Mouse (Mus musculus) heart, postnatal 0 days (tissue): ENCODE measurements around the gene Glb1l.
A peak's percentile ranks its signal among the peaks of the same experiment; 100 is the strongest.

Experiments used
- CTCF ChIP-seq: IDR thresholded peaks from 2 replicates; pipeline ENCODE4 v1.5.1; 2016; ENCODE audit warnings: antibody characterized with exemption, control low read depth, low read depth
- EP300 ChIP-seq: IDR thresholded peaks from 2 replicates; pipeline ENCODE4 v1.6.1; 2016; ENCODE audit warnings: antibody characterized with exemption, low read depth

DNA sequence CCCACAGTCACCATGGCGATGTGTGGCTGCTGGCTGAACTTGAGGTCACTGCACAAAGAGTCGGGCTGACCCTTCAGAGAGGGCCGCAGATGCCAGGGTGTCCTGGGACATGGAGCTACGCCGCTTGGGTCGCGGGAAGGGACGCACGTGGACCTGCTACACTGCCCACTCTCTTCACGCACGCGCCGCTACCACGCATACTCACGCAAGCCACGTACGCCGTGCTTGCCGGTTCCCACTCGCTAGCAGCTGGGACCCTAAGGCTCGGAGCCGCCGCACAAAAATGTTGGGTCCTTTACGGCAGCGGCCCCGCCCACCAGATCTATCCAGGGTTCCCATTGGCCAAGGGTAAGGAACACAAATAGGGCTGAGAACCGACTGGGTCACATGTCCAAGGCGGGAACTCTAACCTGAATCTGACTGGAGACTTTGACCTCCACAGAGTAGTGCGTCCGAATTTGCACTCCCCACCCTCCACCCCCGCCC lies 30.5 kb downstream of the Glb1l start, which contains the start of gene Abcb6:
- TF ChIP-seq CTCF, result no peak
- TF ChIP-seq EP300, result 0 out of 2 replicates have a peak, but pooled peaks have one; percentile 37
